Mouse (Mus musculus): Measurements from ENCODE around the gene Tomt. TPM values are rescaled to one million over a fixed set of nuclear protein-coding genes. Genes with fewer than 3 reads are reported as not detected.
"Not testable (repeated sequence)": the region's sequence is repeated elsewhere in the genome, so short reads cannot be mapped to it uniquely, and the experiment has no call there.

Gene Tomt
- total RNA-seq (2022): under 1 TPM in 1 of 4 experiments, not detected in 3; 0.35 TPM

GRCm38 (mm10) chr7:101906287-101906681 is at the start of gene Tomt:
Gene Tomt (minus strand): TSS chr7:101906359.
- DNase-seq (ENCODE audit: low spot score in 2 of 2): no peak

GRCm38 (mm10) chr7:101955862-101956261 is 49.7 kb upstream of the Tomt start:
- DNase-seq (ENCODE audit: low spot score in 2 of 2): no peak

DNA sequence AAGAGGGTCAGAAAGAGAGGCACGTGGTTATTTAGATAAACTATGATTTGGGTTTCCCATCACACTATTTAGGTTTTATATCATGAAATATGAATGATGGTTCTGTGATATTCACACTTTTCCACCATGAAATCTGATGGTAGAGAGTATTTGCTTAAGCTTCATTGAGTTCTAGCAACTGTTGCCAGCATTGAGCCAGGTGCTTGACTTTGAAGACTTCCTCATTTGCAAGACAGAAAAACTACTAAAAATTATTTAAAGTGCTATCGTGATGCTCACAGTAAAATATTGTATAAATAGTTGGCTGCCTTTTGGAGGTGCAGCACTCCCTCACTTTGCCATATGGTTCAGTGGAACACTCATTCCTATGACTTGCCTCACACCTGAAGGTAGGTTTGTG is 49.1 kb upstream of the Tomt start:
- DNase-seq (ENCODE audit: low spot score in 2 of 2): no peak

GRCm38 (mm10) chr7:101954163-101954562 is 48.0 kb upstream of the Tomt start:
- DNase-seq (ENCODE audit: low spot score in 2 of 2): no peak

GRCm38 (mm10) chr7:101952098-101952497 is 45.9 kb upstream of the Tomt start:
- no peak for DNase-seq (ENCODE audit: low spot score in 2 of 2)

DNA sequence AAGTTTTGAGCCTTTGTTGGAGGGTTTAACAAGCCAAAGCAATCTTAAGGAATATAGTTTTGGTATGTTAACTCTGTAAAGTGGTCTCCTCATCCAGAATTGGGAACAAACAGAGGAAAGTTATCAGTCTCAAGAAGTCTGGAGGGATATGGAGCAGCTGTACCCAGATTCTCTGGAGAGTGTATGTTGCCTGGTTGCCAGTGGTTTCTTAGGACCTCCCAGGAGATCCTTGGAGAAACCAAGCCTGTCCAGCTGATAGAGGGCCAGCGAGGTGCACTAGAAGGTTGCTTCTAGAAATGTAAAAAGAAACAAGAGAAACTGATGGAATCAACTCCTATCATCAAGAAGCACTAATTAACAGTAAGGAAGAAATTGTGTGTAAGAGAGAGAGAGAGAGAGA is 45.5 kb upstream of the Tomt start:
- no peak for DNase-seq (ENCODE audit: low spot score in 2 of 2)

GRCm38 (mm10) chr7:101949008-101949407 is 42.8 kb upstream of the Tomt start:
- DNase-seq (ENCODE audit: low spot score in 2 of 2): not testable (repeated sequence)

DNA sequence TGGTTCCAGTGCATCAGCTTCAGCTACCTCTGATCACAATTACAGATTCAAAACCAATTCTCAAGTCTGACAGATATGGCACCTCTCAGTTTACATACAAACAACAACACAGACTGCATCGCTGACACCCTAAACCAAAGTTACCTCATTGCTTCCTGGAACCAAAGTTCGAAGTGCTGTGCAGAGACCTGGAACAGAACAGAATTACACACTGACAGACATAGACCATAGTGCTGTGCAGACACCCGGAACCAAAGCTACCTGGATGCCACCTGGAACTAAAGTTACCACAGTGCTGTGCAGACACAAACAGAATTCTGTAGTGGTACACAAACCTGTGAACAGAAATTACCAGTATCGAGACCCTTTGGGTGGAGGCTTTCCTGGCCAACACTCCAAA is 33.6 kb upstream of the Tomt start:
- DNase-seq (ENCODE audit: low spot score in 2 of 2): no peak

DNA sequence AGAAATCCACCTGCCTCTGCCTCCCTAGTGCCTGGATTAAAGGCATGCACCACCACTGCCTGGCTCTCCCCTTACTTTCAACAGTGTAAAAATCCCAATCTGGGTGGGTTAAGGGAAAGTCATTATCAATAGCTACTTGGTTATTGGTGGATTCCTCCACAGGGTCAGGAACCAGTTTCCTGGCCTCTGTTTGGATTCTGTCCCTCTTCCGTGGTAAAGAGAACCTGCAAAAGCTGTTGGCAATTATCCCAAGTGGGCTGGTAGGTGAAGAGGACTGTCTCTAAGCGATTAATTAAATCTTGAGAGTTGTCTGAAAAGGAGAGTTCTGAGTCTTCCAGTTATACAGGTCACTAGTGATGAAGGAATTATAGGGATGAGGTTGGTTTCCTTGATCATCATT is 32.2 kb upstream of the Tomt start:
- no peak for DNase-seq (ENCODE audit: low spot score in 2 of 2)

- DNase-seq (ENCODE audit: low spot score in 2 of 2): peak; percentile 39 to 56
These were observed 31.4 kb upstream of the Tomt start for GRCm38 (mm10) chr7:101937569-101937968.

- DNase-seq (ENCODE audit: low spot score in 2 of 2): no peak
These were observed 30.8 kb upstream of the Tomt start for GRCm38 (mm10) chr7:101936996-101937395.

- no peak for DNase-seq (ENCODE audit: low spot score in 2 of 2)
These were observed 29.8 kb upstream of the Tomt start for GRCm38 (mm10) chr7:101935957-101936356.

DNA sequence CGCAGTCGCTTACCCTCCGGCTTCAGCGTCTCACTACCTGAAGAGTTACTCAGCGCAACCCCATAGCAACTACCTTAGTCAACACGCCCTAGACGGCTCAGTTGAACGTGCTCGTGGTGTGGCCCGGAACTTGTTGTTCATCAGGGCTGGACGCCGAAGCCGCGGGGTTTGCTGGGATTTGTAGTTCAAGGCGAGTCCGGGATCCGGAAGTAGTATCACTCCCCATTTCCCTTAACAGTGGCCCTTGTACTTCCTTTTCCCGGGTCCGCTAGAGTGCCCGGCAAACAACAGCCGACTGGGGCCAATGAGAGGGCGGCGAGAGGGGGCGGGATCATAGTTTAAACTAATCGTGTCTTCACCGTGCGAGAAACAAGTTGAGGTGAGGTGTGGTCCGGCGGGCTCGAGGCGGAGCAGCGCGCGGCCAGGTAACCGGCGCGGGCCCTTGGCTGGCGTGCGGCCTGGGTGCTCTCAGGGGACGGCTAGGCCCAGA is 27.6 kb upstream of the Tomt start, which contains the start of the genes Lrrc51 and Numa1:
Lrrc51 (minus strand) TSS at position 145 of the 490 bp plus-strand sequence.
Numa1 (plus strand) TSS at position 361 of the 490 bp plus-strand sequence.
- DNase-seq (ENCODE audit: low spot score in 2 of 2): peak; percentile 97

- no peak for DNase-seq (ENCODE audit: low spot score in 2 of 2)
These were observed 27.1 kb upstream of the Tomt start for GRCm38 (mm10) chr7:101933300-101933699.

GRCm38 (mm10) chr7:101932551-101932950 is 26.4 kb upstream of the Tomt start:
- DNase-seq (ENCODE audit: low spot score in 2 of 2): no peak

GRCm38 (mm10) chr7:101928093-101928492 is 21.9 kb upstream of the Tomt start:
- no peak for DNase-seq (ENCODE audit: low spot score in 2 of 2)

GRCm38 (mm10) chr7:101925892-101926291 is 19.7 kb upstream of the Tomt start:
- DNase-seq (ENCODE audit: low spot score in 2 of 2): not testable (repeated sequence)

DNA sequence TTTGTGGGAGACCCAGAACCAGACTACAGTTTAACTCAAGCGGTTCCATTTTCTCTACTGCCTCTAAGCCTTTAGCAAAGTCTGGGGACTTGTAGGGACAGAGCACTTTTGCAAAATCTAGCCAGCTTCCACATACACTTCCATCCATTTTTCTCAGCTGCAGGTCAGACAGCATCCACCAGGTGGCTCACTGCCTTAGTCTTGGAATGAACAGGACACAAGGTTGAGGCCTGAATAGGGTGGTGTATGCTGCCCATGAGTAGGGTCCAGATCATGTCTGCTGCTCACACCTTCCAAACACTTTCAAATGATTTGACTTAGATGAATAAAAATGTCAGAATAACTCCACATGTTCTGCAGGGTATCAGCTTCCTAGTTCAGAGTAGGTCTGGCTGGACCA is 11.9 kb upstream of the Tomt start:
- DNase-seq (ENCODE audit: low spot score in 2 of 2): peak in 1 of 2 experiments; percentile 57

GRCm38 (mm10) chr7:101911982-101912381 is 5.8 kb upstream of the Tomt start:
- DNase-seq (ENCODE audit: low spot score in 2 of 2): no peak

GRCm38 (mm10) chr7:101910138-101910537 is 4.0 kb upstream of the Tomt start:
- no peak for DNase-seq (ENCODE audit: low spot score in 2 of 2)

DNA sequence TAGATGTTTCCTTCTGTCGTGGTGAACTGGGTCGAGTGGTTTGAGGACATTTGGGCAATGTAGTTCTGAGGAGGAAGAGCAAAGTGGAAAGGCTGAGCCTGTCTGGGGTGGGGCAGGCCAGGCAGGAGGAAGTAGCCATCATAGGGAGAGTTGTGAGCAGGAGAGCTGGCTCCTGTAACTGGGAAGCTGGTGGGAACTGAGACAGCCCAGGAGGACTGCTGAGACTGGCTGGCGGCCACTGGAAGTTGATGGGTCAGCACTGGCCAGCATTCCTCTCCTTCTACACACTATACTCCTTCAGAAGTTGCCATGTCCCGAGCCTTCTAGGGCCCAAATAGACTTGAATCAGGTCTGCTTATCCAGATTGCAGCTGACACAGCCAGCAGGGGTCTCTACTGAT is 2.2 kb upstream of the Tomt start:
- no peak for DNase-seq (ENCODE audit: low spot score in 2 of 2)

GRCm38 (mm10) chr7:101906696-101907095 is 537 bp upstream of the Tomt start:
- DNase-seq (ENCODE audit: low spot score in 2 of 2): no peak

GRCm38 (mm10) chr7:101905561-101906286 is 435 bp downstream of the Tomt start, which contains the start of gene Lamtor1:
Gene Lamtor1 (plus strand): TSS chr7:101905904.
- peak; percentile 99 to 100 for DNase-seq (ENCODE audit: low spot score in 2 of 2)
